Mouse (Mus musculus): ENCODE measurements around the gene Kcnj10. TPM values are rescaled to one million over a fixed set of nuclear protein-coding genes. Genes with fewer than 3 reads are reported as not detected.
A peak's percentile ranks its signal among the peaks of the same experiment; 100 is the strongest.

Kcnj10 gene
- polyA plus RNA-seq, 1 experiment from 2014 or later = not detected

GRCm38 (mm10) chr1:172349916-172350812 is 9.2 kb downstream of the Kcnj10 start:
- Histone ChIP-seq H3K9ac (0 out of 2 replicates have a peak overlapping the region, but pooled peaks have one; percentile 4), H3K4me1 (peaks cover 11% of the 10 kb centered on the region), H3K27ac (replicated peaks) (no peak overlapping the region), H3K4me2 (peak overlapping the region; percentile 30), H3K36me3 (no peaks in the 10 kb centered on the region), H3K27me3 (replicated peaks) (peaks cover 94% of the 10 kb centered on the region), H3K4me3 (no peak overlapping the region), H3K9me3 (no peaks in the 10 kb centered on the region)
- 19% methylated on average over 19 of the region's 19 CpGs for WGBS
- peak; percentile 20; the same call in 1 of the 2 replicates for ATAC-seq (ENCODE audit: extremely low read depth, insufficient number of reproducible peaks, low FRiP score, low TSS enrichment)

GRCm38 (mm10) chr1:172352001-172352400 is 11.0 kb downstream of the Kcnj10 start:
- Histone ChIP-seq H3K36me3 (no peaks in the 10 kb centered on the region), H3K4me1 (peaks cover 11% of the 10 kb centered on the region), H3K9me3 (no peaks in the 10 kb centered on the region), H3K4me3 (no peak overlapping the region), H3K4me2 (no peak overlapping the region), H3K9ac (no peak overlapping the region), H3K27ac (replicated peaks) (no peak overlapping the region), H3K27me3 (replicated peaks) (peaks cover 95% of the 10 kb centered on the region)
- 58% methylated on average over 6 of the region's 6 CpGs for WGBS
- no peak for ATAC-seq (ENCODE audit: extremely low read depth, insufficient number of reproducible peaks, low FRiP score, low TSS enrichment)

- Histone ChIP-seq H3K4me2 (no peak overlapping the region), H3K27ac (replicated peaks) (no peak overlapping the region), H3K9ac (no peak overlapping the region), H3K27me3 (replicated peaks) (peaks cover 96% of the 10 kb centered on the region), H3K4me1 (peaks cover 11% of the 10 kb centered on the region), H3K9me3 (no peaks in the 10 kb centered on the region), H3K36me3 (no peaks in the 10 kb centered on the region), H3K4me3 (no peak overlapping the region)
- no peak for ATAC-seq (ENCODE audit: extremely low read depth, insufficient number of reproducible peaks, low FRiP score, low TSS enrichment)
- WGBS = 56% methylated on average over 3 of the region's 3 CpGs
These were observed 11.4 kb downstream of the Kcnj10 start for GRCm38 (mm10) chr1:172352453-172352852.

- Histone ChIP-seq H3K27me3 (replicated peaks) (peaks cover 91% of the 10 kb centered on the region), H3K9ac (no peak overlapping the region), H3K9me3 (no peaks in the 10 kb centered on the region), H3K36me3 (no peaks in the 10 kb centered on the region), H3K4me1 (peaks cover 4% of the 10 kb centered on the region), H3K27ac (replicated peaks) (no peak overlapping the region), H3K4me2 (no peak overlapping the region), H3K4me3 (no peak overlapping the region)
- no peak for ATAC-seq (ENCODE audit: extremely low read depth, insufficient number of reproducible peaks, low FRiP score, low TSS enrichment)
- 42% methylated on average over 3 of the region's 3 CpGs for WGBS
These were observed 14.3 kb downstream of the Kcnj10 start for GRCm38 (mm10) chr1:172355336-172355735.

- 4% methylated on average over 1 of the region's 1 CpGs for WGBS
- Histone ChIP-seq H3K4me1 (no peaks in the 10 kb centered on the region), H3K9ac (no peak overlapping the region), H3K27ac (replicated peaks) (no peak overlapping the region), H3K4me2 (no peak overlapping the region), H3K27me3 (replicated peaks) (peaks cover 71% of the 10 kb centered on the region), H3K9me3 (no peaks in the 10 kb centered on the region), H3K4me3 (no peak overlapping the region), H3K36me3 (no peaks in the 10 kb centered on the region)
- ATAC-seq (ENCODE audit: extremely low read depth, insufficient number of reproducible peaks, low FRiP score, low TSS enrichment) = no peak
These were observed 16.5 kb downstream of the Kcnj10 start for GRCm38 (mm10) chr1:172357550-172357949.

- WGBS = 69% methylated on average over 10 of the region's 10 CpGs
- H3K27ac ChIP-seq (replicated peaks) = no peak overlapping the region
- H3K9ac ChIP-seq = no peak overlapping the region
- no peaks in the 10 kb centered on the region for H3K9me3 ChIP-seq
- H3K27me3 ChIP-seq (replicated peaks) = peaks cover 70% of the 10 kb centered on the region
- H3K4me2 ChIP-seq = no peak overlapping the region
- no peaks in the 10 kb centered on the region for H3K36me3 ChIP-seq
- no peak for ATAC-seq (ENCODE audit: extremely low read depth, insufficient number of reproducible peaks, low FRiP score, low TSS enrichment)
- H3K4me3 ChIP-seq = no peak overlapping the region
- H3K4me1 ChIP-seq = no peaks in the 10 kb centered on the region
These were observed 17.3 kb downstream of the Kcnj10 start for GRCm38 (mm10) chr1:172358341-172358740.

GRCm38 (mm10) chr1:172364684-172365083 is 23.7 kb downstream of the Kcnj10 start:
- Histone ChIP-seq H3K4me2 (peak overlapping the region; percentile 48), H3K36me3 (no peaks in the 10 kb centered on the region), H3K9ac (no peak overlapping the region), H3K9me3 (no peaks in the 10 kb centered on the region), H3K27ac (replicated peaks) (no peak overlapping the region), H3K27me3 (replicated peaks) (peaks cover 45% of the 10 kb centered on the region), H3K4me1 (peaks cover 10% of the 10 kb centered on the region), H3K4me3 (no peak overlapping the region)
- ATAC-seq (ENCODE audit: extremely low read depth, insufficient number of reproducible peaks, low FRiP score, low TSS enrichment) = peak; percentile 31; the same call in 1 of the 2 replicates
- 7% methylated on average over 6 of the region's 6 CpGs for WGBS

GRCm38 (mm10) chr1:172368768-172369418 is 27.9 kb downstream of the Kcnj10 start:
- no peak for ATAC-seq (ENCODE audit: extremely low read depth, insufficient number of reproducible peaks, low FRiP score, low TSS enrichment)
- WGBS = 22% methylated on average over 23 of the region's 23 CpGs
- peak overlapping the region; percentile 17 for H3K4me3 ChIP-seq

GRCm38 (mm10) chr1:172376198-172376667 is 35.2 kb downstream of the Kcnj10 start, which contains the start of gene Pigm:
TSS of gene Pigm (plus strand) at chr1:172376546.
- peaks cover 29% of the 10 kb centered on the region for H3K36me3 ChIP-seq
- H3K4me3 ChIP-seq = peak within 1 kb of the TSS; percentile 79
- peaks cover 39% of the 10 kb centered on the region for H3K4me1 ChIP-seq
- H3K4me2 ChIP-seq = peak within 1 kb of the TSS; percentile 99
- H3K27me3 ChIP-seq (replicated peaks) = peaks cover 5% of the 10 kb centered on the region
- H3K9ac ChIP-seq = peak within 1 kb of the TSS; percentile 88
- ATAC-seq (ENCODE audit: extremely low read depth, insufficient number of reproducible peaks, low FRiP score, low TSS enrichment) = peak; percentile 96
- no peaks in the 10 kb centered on the region for H3K9me3 ChIP-seq
- WGBS = under 1% methylated on average over 39 of the region's 39 CpGs
- peak within 1 kb of the TSS; percentile 75 for H3K27ac ChIP-seq (replicated peaks)

More at GRCm38 (mm10) chr1:172368768-172369418, 27.9 kb downstream of the Kcnj10 start:
- no peak overlapping the region for H3K9ac ChIP-seq
- H3K4me2 ChIP-seq = peak overlapping the region; percentile 57
- no peak overlapping the region for H3K27ac ChIP-seq (replicated peaks)
- peaks cover 10% of the 10 kb centered on the region for H3K4me1 ChIP-seq
- H3K36me3 ChIP-seq = no peaks in the 10 kb centered on the region
- peaks cover 40% of the 10 kb centered on the region for H3K27me3 ChIP-seq (replicated peaks)
- H3K9me3 ChIP-seq = no peaks in the 10 kb centered on the region

- Histone ChIP-seq H3K4me1 (peaks cover 39% of the 10 kb centered on the region), H3K9me3 (no peaks in the 10 kb centered on the region), H3K4me2 (peak overlapping the region; percentile 99), H3K9ac (peak overlapping the region; percentile 88), H3K4me3 (peak overlapping the region; percentile 79), H3K27me3 (replicated peaks) (no peaks in the 10 kb centered on the region; the same call in 1 of the 2 replicates), H3K36me3 (peaks cover 36% of the 10 kb centered on the region), H3K27ac (replicated peaks) (peak overlapping the region; percentile 68)
- no peak; the same call in 1 of the 2 replicates for ATAC-seq (ENCODE audit: extremely low read depth, insufficient number of reproducible peaks, low FRiP score, low TSS enrichment)
- 2% methylated on average over 62 of the region's 62 CpGs for WGBS
These were observed 35.9 kb downstream of the Kcnj10 start for GRCm38 (mm10) chr1:172376758-172377458.

GRCm38 (mm10) chr1:172380066-172380465 is 39.1 kb downstream of the Kcnj10 start:
- no peaks in the 10 kb centered on the region for H3K27me3 ChIP-seq (replicated peaks)
- H3K27ac ChIP-seq (replicated peaks) = no peak overlapping the region
- H3K4me2 ChIP-seq = peak overlapping the region; percentile 10; the same call in 1 of the 2 replicates
- peaks cover 39% of the 10 kb centered on the region for H3K4me1 ChIP-seq
- peaks cover 48% of the 10 kb centered on the region for H3K36me3 ChIP-seq
- H3K9me3 ChIP-seq = no peaks in the 10 kb centered on the region
- 59% methylated on average over 10 of the region's 10 CpGs for WGBS
- H3K9ac ChIP-seq = no peak overlapping the region
- no peak for ATAC-seq (ENCODE audit: extremely low read depth, insufficient number of reproducible peaks, low FRiP score, low TSS enrichment)
- H3K4me3 ChIP-seq = no peak overlapping the region
